Mouse (Mus musculus): ENCODE data around the gene Nectin1. TPM values are rescaled to one million over a fixed set of nuclear protein-coding genes. Genes with fewer than 3 reads are reported as not detected.

Gene Nectin1
- polyA plus RNA-seq, 1 experiment from 2014 or later: 9.9 TPM

DNA sequence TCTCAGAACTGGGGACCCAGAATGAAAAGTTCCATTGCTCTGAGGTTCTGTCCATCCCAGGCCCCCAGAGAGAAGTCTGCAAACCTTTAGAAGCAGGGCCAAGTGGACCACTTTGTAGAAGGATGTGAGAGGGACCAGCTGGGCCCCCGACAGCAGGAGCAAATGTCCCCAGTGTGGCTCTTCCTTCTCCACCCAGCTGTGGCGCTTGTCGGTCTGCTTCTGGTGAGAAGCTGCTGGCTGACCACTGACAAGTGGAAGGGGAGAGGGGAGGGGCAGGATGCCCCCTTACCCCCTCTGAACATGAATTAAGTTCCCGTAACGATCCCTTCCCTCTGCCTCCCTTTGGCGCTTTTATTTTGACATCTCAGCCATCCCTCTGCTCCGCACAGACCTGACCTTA lies 54.0 kb downstream of the Nectin1 start:
- DNase-seq (ENCODE audit: low spot score): no peak

DNA sequence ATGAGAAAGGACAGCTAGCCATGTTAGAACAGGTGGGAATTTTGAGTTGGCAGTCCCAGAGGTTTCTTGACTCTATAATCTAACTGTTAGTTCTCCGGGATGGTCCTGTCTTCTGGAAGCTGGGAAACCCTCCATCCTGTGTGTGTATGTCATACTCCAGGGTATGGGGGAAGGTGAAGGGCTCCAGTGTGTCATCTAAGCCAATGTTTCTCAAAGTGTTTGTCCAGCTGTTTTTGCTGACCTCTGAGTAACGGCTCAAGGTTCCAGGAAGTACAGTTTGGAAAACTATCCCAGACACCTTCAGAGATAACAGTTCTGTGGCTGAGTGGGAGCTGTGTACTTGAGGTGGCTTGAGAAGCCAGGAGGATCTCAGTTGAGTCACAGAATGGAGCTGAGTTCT lies 56.7 kb downstream of the Nectin1 start:
- DNase-seq (ENCODE audit: low spot score): no peak

DNA sequence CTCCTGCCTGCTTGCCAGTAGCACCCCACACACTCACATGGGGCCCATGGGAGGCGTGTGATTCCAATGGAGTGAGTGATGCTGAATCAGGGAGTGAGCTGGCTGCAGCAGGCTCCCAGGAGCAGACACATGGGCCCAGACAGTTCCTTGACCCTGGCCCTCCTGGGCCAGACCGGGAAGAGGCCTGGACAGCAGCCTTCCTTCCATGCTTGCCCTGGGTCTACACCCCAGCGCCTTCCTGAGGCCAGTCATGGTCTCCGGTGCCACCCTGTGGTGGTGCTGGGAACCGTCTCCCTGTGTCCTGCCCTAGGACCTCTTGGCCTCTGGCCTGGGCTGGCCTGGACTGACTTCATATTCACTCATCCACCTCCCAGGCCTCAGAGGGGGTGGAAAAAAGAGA lies 58.1 kb downstream of the Nectin1 start:
- peak; percentile 5 for DNase-seq (ENCODE audit: low spot score)

DNA sequence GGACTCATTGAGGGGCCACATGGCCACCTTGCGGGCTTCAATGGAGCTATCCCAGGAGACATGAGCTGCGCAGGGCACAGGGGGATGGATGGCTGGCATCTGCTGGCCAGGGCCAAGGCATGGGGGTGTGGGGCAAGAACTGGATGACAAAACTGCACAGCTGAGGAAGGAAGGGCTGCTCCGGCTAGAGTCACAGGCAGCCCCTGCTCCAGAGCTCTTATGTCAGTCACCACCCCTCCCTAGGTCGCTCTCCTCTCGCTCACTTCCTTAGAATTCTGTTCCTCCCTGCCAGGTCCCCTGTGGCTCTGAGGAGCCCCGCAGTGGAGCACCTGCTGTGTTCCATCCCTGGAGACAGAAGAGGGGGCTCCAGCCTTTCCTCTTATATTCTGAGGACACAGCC lies 63.8 kb downstream of the Nectin1 start:
- DNase-seq (ENCODE audit: low spot score): no peak

DNA sequence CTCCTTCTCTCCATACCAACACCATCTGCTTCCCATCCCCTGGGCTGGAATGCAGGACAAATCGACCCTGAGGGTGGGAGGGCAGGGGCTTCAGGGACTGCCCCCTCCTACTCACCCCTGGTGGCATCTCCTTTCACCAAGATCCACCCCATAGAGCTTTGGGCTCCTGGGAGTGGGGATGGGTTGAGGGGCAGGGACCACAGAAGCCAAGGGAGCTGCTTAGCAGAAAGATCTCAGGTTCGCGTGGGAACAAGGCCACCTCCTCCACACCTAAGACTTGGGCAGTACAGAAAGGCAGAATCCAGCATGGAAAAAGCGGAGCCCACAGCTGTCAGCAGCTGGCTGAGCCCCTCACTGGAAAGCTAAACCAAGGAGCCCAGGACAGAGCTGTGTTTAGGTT lies 64.3 kb downstream of the Nectin1 start:
- no peak for DNase-seq (ENCODE audit: low spot score)

DNA sequence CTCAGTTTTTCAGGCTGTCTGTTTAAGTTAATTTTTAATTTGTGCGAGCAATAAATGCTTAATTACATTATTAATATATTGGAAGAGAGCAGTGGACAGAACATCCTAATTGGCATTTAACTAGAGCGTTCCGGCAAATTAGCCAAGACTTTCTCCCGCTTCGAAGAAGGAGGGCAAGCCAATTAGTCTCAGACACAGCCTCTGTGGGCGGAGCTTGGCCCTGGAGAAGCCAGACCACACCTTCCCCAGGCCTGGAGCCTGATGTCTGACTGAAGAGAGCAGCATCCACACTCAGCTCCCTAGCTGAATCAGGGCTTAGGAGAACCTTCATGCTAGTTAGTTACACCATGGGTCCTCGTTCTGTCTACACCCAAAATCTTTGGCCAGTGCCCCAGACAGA lies 64.8 kb downstream of the Nectin1 start:
- DNase-seq (ENCODE audit: low spot score): no peak

DNA sequence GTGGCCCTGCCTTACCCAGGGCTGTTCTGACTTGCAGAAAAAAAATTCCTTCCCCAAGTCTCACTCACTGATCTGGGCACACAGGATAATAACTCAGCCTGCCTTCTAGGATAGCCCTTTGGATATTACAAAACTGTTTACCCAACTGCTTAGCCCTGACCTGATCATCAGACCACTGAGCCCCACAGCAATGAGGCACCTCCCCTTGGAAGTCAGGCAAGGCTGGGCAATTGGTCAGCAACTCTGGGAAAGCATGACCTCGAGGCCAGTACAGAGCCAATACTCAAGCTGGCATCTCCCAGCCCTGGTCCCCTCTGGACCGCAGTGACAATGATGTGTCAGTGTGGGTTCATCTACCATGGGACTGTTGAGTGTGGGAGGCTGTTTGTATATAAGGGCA lies 69.4 kb downstream of the Nectin1 start:
- no peak for DNase-seq (ENCODE audit: low spot score)

DNA sequence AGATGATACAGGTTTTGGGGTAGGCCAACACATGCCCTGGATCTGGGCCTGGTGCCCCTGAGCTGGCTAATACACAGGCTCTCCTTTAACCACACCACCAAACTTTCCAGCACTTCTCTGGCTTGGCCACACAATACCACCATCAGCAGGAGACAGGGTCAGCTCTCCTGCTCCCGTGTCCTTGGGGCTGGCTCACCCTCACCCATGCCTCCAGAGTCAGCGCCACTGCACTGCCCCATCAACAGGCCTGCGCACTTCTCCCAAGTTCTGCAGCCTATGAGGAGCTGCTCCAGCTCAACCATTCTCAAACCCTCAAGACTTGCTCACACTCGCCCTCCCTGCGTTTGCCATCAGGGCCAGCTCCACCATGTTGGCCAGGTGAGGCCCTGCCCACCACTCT lies 78.4 kb downstream of the Nectin1 start:
- no peak for DNase-seq (ENCODE audit: low spot score)

DNA sequence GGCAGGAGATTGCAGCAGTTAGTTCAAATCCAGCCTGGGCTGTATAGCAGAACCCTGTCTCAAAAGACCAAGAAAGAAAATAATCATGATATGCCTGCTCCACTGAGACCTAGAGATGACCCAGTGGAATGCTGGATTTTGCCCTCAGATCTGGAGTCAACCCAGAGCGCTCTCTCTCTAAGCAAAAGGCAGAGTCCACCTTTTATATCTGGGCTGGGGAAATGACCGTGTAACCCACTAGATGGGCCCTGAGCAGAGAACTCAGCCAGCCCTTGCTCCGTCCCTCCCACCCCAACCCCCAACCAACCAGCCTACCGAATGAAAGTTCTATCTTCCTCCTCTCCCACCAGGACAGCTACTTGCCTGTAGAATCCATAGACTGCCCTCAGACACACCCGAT lies 81.4 kb downstream of the Nectin1 start:
- no peak for DNase-seq (ENCODE audit: low spot score)

DNA sequence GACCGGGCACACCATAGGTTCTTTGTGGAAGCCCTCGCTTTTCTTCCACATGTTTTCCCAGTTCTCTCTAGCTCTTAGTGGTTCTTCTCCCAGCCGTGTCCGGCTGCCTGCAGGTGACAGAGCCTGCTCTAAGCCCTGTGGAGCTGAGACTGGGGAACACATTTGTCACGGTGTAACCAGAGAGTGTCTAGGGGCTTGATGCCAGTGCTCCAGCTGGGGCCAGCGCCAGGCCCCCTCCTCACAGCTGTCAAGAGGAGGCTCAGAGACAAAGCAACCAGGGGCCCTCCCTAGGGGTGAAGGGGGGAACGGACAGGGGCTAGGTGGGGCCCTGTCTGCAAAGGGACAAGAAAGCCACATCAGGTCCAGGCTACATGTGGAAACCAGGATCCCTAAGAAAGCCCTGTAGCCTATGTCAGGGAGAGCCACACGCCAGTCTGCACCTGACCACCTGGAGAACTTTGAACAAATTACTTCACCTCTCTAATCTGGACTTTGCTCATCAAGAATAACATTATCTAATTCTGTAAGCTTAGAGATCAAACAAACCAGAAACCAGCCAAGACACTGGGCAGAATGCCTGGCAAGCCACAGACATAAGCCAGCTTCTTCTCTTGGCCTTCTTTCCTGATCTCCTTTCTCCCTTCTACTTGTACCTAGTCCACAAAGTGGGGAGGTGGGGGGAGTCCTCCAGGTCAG lies 82.9 kb downstream of the Nectin1 start:
- no peak for DNase-seq (ENCODE audit: low spot score)

DNA sequence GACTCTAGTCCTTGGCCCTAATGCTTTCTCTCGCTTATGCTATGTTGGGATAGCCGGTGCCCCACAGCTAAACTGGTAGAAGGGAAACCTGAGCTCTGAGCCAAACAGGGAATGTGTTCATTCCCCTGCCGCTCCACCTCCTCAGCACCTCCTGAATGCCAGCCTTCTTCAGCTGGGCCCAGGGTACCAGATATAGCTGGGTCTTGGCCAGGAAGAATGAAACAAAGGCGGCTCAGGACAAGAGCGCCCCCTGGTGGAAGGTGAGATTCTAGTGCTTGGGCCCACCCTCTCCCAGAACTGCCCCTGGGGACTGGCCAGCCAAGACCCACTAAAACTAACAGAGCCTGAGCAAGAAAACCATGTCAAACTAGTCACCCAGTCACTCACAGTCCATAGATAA lies 83.8 kb downstream of the Nectin1 start:
- peak; percentile 58 for DNase-seq (ENCODE audit: low spot score)

DNA sequence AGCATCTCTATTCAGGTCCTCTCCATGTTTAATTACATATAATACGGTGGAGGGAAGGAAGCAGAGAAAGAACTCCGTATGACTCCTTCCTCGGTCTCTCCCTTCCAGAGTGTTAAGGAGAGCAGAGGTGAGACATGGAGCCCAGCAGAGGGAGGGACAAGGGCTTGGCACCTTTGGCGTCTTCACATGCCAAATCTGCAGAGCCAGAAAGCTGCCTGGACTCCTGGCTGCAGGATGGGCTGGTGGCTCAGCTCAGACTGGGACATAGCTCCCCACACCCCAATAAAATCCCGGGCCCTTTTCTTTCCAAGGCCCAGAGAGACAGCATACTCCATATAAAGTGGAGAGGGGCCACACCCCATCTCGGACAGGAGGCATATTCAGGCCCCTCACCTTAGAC lies 85.2 kb downstream of the Nectin1 start:
- no peak for DNase-seq (ENCODE audit: low spot score)

DNA sequence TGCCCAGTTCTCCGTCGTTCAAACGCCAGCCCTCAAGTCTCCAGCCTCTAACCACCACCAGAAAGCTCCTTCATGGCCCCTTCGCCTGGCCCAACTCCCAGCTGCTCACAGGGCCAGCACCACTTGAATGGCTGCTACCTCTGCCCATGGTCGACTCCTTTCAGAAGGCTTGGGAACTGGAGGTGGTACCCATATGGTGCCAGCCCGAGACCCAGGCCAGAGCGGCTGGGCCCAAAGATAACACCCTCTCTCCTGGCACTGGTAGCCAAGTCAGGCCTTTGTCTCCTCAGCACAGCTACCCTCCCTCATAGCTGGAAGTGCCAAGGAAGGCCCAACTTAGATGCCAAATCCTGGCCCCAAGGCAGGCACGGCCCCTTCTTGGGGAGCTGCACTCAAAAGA lies 89.4 kb downstream of the Nectin1 start:
- no peak for DNase-seq (ENCODE audit: low spot score)

DNA sequence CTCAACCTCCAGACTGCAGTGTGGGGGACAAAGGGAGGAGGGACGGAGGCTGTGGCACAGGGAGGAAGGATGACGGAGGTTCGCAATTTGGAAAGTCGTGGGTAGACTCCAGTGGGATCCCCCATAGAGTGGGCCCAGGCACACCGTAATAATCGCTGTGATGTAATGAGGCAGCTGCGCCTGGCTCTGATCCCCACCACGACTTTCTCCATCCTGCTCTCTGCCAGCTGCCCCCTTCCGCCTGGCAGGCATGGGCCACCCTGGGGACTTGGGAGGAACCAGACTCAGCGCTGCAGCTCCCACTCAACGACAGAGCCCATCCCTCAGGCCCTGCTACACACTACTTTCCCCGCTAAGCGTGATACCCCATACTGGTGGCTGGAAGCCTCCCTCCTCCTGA lies 90.5 kb downstream of the Nectin1 start:
- no peak for DNase-seq (ENCODE audit: low spot score)

DNA sequence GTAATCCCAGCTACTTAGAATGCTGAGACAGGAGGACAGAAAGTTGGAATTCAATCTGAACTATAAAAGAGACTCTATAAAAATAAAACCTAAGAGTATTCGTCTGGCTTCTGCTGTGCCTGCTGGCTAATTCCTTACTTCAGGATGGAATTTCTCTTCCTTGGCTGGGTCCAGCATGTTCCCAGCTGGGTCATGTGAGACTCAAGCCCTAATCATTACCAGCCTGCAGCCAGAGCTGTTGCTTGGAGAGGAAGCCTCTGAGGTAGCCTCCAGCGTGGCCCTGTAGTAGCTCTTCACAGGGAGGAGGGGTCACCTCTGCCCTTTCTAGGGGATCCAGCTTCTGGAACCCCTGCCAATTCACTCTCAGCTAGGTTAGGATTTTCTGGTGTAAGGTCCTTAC lies 94.8 kb downstream of the Nectin1 start:
- no peak for DNase-seq (ENCODE audit: low spot score)

DNA sequence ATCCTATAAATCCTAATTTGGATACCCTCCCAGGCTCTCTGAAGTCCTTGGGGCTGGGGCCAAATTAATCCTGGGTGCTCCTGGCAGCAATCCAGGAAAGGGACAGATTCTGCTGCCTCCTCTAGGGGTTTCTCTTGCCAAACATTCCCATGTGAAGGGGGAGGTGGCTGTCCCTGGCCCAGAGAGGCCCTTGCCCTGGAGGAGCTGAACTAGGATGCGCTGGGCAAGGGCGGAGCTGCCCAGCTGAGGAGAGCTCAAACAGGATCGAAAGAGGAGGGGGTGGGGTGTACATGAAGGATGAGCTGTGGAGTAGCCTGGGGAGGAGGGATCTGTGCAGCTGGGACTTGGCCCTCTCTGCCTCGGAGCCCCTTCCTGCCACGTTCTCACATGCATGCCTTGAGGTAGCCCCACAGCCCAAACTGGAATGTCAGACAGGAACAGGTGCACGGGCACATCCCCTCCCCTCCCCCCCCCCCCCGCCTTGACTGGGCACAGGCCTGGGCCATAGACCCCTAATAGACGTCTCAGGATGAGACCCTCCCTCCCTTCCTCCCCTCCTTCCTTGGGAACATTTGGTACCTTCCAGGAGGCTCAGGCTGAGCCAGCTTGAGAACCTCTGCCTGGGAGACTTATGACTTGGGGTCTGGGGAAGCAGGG lies 99.3 kb downstream of the Nectin1 start:
- no peak for DNase-seq (ENCODE audit: low spot score)

DNA sequence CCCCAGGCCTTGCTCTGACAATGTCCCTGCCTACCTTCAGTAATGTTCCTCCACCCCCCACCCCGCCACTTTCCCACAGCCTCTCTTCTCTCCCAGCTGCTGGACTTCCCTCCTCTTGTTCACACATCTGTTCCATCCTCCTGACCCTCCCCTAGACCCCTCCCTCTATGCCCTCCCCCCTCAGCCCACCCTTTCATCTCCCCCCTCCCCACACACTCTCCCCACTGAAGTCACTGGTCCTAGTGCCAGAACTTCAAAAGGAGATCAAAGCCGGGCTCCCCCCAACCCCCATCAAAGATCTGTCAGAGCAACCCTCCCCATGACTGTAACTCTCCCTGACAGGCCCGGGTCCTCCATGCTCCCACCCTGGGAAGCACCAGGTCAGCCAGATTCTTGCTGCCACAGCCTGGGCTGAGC lies 99.9 kb downstream of the Nectin1 start:
- no peak for DNase-seq (ENCODE audit: low spot score)

DNA sequence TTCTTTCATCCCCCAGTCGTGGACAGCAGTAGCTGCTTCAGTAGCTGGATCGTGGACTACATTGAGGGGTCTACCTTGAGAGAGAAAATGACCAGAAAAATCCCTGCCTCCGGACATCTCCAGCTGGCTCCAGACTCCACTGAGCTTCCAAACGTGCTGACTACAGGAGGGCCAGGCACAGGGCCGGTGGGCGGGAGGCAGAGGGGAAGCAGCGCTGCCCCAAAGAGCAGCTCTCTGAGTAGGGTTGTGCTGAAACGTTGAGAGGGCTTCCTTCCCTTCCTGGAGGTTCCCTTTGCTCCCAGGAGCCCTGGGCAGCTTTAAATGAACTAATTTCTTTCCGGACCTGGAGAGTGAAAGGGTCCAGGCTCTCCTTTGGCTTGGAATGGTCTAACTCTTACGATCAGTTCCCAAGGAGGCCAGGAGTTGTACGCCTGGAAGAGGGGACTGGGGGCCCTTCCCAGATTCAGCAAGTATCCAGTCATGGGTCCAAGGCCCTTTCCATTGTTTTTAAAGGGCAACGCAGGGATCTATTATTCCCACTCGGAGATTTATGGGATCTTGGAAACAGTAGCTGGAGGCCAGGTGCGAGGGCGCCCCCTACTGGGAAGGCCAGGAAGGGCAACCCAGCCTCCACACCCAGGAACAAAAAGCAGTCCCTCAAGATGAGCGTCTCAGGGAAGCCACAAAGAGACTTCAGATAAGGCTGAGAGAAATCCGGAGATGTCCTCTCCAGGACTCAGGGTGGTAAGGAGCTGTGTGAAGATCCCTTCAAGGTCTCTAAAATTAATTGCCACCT lies 102.1 kb downstream of the Nectin1 start:
- DNase-seq (ENCODE audit: low spot score): no peak

DNA sequence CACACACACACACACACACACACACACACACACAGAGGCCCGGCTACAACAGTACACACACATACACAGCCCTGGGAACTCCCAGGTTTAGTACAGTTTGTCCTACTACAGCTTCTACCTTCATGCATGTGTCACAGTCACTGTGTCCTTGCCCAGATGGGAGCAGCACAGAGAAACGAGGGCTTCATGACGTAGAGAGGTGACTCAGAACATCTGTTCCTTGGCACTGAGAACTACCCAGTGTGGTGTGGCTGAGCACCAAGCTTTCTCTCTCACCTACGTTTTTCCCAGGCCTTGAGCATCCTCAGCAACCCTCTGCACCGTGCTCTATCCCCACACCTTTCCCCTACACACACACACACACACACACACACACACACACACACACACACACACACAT lies 104.1 kb downstream of the Nectin1 start:
- no peak for DNase-seq (ENCODE audit: low spot score)

DNA sequence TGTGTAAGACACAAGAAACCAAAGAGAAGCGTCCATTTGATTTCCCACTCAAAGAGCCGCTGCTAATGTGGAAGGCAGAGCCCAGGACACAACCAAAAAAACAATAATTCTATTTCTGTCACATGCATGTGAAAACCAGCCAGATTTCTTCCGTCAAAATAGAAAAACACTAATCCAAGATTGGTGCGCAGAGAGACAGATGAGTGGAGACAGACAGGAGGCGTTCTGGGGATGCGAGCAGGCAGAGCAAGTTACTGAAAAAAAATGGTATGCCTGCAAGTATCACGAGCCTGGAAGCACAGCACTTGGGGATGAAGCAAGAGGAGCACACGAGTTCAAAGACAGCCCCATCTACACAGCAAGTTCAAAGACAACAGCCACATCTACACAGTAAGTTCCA lies 106.5 kb downstream of the Nectin1 start:
- DNase-seq (ENCODE audit: low spot score): no peak

DNA sequence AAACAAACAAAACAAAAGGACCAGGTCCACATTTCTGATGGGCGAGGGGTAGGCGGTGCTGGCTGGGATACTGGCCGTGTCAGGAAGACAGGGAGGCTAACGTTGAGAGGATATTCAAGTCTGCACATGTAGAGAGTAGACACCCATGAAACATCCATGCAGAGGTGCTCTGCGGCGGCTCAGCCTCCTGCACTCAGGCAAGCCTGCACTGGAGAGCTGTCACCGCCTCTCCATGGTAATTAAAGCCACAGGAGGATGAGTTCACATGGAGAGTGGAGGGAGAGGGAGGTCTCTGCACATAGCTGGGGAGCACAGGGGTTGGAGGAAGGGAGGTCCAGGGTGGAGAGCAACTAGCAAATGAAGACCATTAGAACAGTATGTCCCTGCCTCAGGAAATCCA lies 107.4 kb downstream of the Nectin1 start:
- no peak for DNase-seq (ENCODE audit: low spot score)

DNA sequence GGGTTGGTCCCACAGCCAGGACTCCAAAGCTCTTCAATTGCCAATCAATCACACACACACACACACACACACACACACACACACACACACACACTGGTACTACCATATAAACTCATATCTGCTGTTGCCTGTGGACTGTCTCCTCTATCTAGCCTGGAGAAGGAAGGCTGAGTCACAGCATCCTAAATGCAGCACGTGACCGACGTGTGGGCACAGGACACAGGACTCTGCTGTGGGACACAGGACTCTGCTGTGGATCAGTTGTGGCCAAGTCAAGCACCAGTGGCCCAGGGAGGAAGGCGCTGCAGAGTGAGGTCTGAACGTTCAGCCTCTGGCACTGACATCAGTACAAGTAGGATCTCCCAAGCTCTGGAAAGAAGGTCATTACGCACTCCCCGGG lies 112.1 kb downstream of the Nectin1 start:
- DNase-seq (ENCODE audit: low spot score): no peak
